Mouse (Mus musculus): ENCODE measurements around the gene Unc93b1.

Unc93b1 gene

GRCm38 (mm10) chr19:3914535-3914934 is 20.5 kb upstream of the Unc93b1 start:
- no peak for DNase-seq

- DNase-seq, result no peak
Observed at GRCm38 (mm10) chr19:3916727-3917126, 18.3 kb upstream of the Unc93b1 start.

- no peak for DNase-seq
Observed at GRCm38 (mm10) chr19:3919928-3920327, 15.1 kb upstream of the Unc93b1 start.

- no peak for DNase-seq
Observed at GRCm38 (mm10) chr19:3922661-3923371, 12.2 kb upstream of the Unc93b1 start.

GRCm38 (mm10) chr19:3923586-3923985 is 11.4 kb upstream of the Unc93b1 start:
- peak in 1 of 2 experiments; percentile 54 for DNase-seq

GRCm38 (mm10) chr19:3924190-3924589 is 10.8 kb upstream of the Unc93b1 start:
- no peak for DNase-seq

GRCm38 (mm10) chr19:3924868-3925267 is 10.1 kb upstream of the Unc93b1 start:
- DNase-seq, result no peak

- no peak for DNase-seq
Observed at GRCm38 (mm10) chr19:3925859-3926258, 9.1 kb upstream of the Unc93b1 start.

GRCm38 (mm10) chr19:3926279-3926678 is 8.7 kb upstream of the Unc93b1 start:
- peak in 1 of 2 experiments; percentile 39 for DNase-seq

GRCm38 (mm10) chr19:3926685-3927084 is 8.3 kb upstream of the Unc93b1 start:
- DNase-seq, result no peak

- no peak for DNase-seq
Observed at GRCm38 (mm10) chr19:3927989-3928388, 7.0 kb upstream of the Unc93b1 start.

GRCm38 (mm10) chr19:3928779-3929178 is 6.2 kb upstream of the Unc93b1 start:
- DNase-seq, result no peak

- peak; percentile 97 to 99 for DNase-seq
Observed at GRCm38 (mm10) chr19:3929211-3929941, 5.6 kb upstream of the Unc93b1 start, which contains the start of gene Aldh3b1. Gene Aldh3b1 (minus strand): TSS chr19:3929808.

- DNase-seq, result no peak
Observed at GRCm38 (mm10) chr19:3930262-3931057, 4.5 kb upstream of the Unc93b1 start.

GRCm38 (mm10) chr19:3931716-3932115 is 3.3 kb upstream of the Unc93b1 start:
- no peak for DNase-seq

GRCm38 (mm10) chr19:3935896-3936850 is 1.2 kb downstream of the Unc93b1 start:
- DNase-seq, result peak; percentile 79 to 86

- no peak for DNase-seq
Observed at GRCm38 (mm10) chr19:3942315-3942714, 7.3 kb downstream of the Unc93b1 start.

- peak; percentile 61 to 77 for DNase-seq
Observed at GRCm38 (mm10) chr19:3942986-3943735, 8.2 kb downstream of the Unc93b1 start.

- peak; percentile 79 to 83 for DNase-seq
Observed at GRCm38 (mm10) chr19:3945872-3946564, 11.0 kb downstream of the Unc93b1 start.

- peak; percentile 84 to 90 for DNase-seq
Observed at GRCm38 (mm10) chr19:3946715-3947114, 11.7 kb downstream of the Unc93b1 start.

GRCm38 (mm10) chr19:3947813-3948212 is 12.8 kb downstream of the Unc93b1 start:
- no peak for DNase-seq

All from kidney, postnatal 36 days (tissue).